Mouse (Mus musculus) large intestine, adult 2 months (tissue): Measurements from ENCODE around the gene Krt2. TPM values are rescaled to one million over a fixed set of nuclear protein-coding genes. Genes with fewer than 3 reads are reported as not detected.

Experiments used
- DNase-seq: peaks from one replicate; pipeline ENCODE4 v3.0.0-alpha.2; 2012; ENCODE audit warnings: low read depth, low spot score
- WGBS: fragments of 180-500 bp; shearing (Covaris S2); methylation state at CpG from one replicate; pipeline ENCODE4 v1.1.7; 2018; 5-methylcytosine and 5-hydroxymethylcytosine counted together
- polyA plus RNA-seq: library from polyadenylated mRNA; depleted of rRNA; stranded (reverse); fragments of >200 nt; gene quantifications from 2 replicates; pipeline ENCODE4 v1.2.3, GENCODE M21; 2012; rRNA removed

The Krt2 gene
- polyA plus RNA-seq, 1 experiment: not detected

DNA sequence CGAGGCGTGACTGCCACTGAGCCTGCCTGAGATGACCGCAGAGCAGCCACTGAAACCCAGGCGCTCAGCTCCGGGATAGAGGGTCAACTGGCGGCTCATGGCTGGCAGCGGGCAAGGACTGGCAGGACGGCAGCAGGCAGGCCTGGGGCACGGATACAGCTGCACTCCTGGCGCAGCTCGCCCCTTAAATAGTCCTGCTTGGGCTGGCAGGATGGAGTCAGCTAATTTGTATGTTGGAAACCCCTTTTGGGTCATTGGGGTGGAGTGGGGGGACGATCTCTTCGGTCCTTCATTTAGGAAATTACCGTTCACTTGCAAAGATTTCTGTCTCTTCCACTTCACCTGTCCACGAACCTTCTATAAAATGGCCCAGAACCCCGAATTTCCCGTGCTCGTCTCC, 31.6 kb downstream of the Krt2 start, which contains the start of gene Krt72:
TSS of gene Krt72 (minus strand) at position 101 of the 400 bp plus-strand sequence.
- no peak for DNase-seq
- WGBS: 88% methylated on average over 18 of the region's 18 CpGs

DNA sequence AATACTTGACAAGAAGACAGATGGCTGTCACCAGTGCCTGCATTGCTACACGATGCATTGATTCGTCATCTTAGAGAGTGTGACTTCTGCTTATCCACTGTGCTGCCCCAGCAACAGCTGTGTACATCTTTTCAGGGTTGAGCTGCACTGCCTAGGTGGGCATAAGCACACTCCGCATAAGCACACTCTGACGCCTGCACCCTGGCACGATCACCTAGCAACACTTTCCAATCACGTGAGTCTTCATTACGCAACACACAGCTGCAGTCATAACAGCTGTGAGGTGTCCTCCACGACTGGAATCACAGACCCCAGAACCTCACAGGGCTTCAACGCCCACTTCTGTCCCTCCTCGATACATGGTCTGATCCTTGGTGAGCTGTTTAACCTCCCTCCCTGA, 44.5 kb downstream of the Krt2 start:
- 25% methylated on average over 10 of the region's 10 CpGs for WGBS
- DNase-seq: no peak

DNA sequence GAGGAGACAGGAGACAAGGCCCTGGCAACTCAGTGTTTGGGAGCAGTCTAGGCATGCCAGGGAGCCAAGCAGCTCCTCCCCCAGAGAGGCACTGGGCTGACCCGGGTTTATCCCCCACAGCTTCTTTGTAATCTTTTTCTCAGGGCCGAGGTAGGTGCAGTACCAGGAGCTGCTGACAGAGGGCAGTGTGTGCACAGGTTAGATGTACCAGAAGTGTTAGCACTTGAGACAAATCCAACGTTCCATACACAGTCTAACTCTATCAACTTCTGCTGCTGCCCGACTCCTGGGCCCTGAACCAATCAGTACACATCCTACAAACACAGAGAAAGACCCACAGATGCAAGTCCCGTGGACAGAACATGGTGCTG, 45.3 kb downstream of the Krt2 start:
- peak; percentile 61 for DNase-seq
- 3% methylated on average over 5 of the region's 5 CpGs for WGBS

DNA sequence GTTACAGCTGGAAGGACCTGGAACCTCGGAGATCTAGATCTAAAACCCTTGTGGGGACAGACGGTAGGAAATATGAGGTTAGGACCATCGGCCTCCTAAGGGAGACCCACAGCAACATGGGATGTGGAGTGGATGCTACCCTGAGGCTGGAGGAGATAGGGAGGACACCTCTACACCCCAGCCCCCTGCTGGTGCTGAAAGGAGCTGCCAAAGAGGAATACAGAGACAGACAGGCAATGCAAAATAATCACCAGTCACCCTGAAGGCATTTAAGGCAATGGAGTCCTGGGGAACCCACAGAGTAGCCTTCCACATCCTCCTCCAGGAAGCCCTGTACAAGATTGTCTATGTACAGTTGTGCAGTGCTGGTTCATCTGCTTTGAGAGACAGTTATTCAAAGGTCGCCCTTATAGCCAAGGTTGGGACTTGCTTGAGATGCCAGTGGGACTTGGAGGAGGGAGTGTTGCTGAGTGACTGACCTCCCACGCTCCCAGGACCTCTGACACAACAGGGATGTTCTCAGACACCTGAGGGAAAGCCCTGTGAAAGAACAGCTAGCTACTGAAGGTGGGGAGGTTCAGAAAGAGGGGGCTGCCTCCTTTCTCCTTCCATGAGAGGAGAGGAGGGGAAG, 45.8 kb downstream of the Krt2 start:
- DNase-seq: no peak
- WGBS: 68% methylated on average over 5 of the region's 5 CpGs

DNA sequence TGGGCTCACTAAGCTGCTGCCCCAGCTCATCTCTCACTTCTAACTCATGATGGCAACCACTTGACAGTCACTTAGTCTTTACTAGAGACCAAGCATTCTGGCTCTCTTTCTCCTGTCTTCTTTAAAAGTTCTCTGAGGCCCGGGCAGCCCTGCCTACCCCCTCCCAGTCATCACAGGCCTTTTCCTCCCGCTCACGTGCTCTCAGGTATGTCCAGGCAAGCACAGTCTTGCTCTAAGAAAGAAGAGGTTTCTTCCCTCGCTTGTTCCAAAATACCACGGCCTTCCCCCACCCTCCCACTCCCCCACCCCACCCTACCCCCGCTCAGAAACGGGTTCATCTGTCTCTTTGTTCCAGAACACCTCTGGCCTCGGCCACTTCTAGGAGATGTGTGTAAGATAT, 47.7 kb downstream of the Krt2 start:
- whole genome bisulfite sequencing: 30% methylated on average over 8 of the region's 8 CpGs
- no peak for DNase-seq

Other genes with a start within 250 kb of the Krt2 start
- gene Krt75, start 244.3 kb downstream of the Krt2 start, polyA plus RNA-seq: not detected in 2 replicates
- gene Gm5414, start 190.0 kb downstream of the Krt2 start, polyA plus RNA-seq: not detected in 2 replicates
- gene Gm5478, start 170.8 kb downstream of the Krt2 start, polyA plus RNA-seq: not detected in 2 replicates
- not detected in 2 replicates for gene Krt6b, start 137.9 kb downstream of the Krt2 start, polyA plus RNA-seq
- 0.04 TPM in 1 of 2 replicates, not detected in the other for gene Krt6a, start 123.9 kb downstream of the Krt2 start, polyA plus RNA-seq
- 0.07 and 0.14 TPM in 2 replicates for gene Krt5, start 105.3 kb downstream of the Krt2 start, polyA plus RNA-seq
- gene Krt71, start 75.1 kb downstream of the Krt2 start, polyA plus RNA-seq: not detected in 2 replicates
- not detected in 2 replicates for gene Krt72, start 31.7 kb downstream of the Krt2 start, polyA plus RNA-seq
- not detected in 2 replicates for gene Krt73, start 15.8 kb downstream of the Krt2 start, polyA plus RNA-seq
- 0.04 and 0.17 TPM in 2 replicates for gene Krt1, start 32.6 kb upstream of the Krt2 start, polyA plus RNA-seq
- not detected in 2 replicates for gene Krt77, start 51.5 kb upstream of the Krt2 start, polyA plus RNA-seq
- 0.02 TPM in 1 of 2 replicates, not detected in the other for gene Krt76, start 74.8 kb upstream of the Krt2 start, polyA plus RNA-seq
- gene Krt4, start 106.6 kb upstream of the Krt2 start, polyA plus RNA-seq: 0.11 and 0.21 TPM in 2 replicates
- 0.21 and 0.43 TPM in 2 replicates for gene Krt79, start 122.2 kb upstream of the Krt2 start, polyA plus RNA-seq
- gene Krt78, start 136.1 kb upstream of the Krt2 start, polyA plus RNA-seq: 0.16 and 0.19 TPM in 2 replicates
- gene Krt8, start 186.3 kb upstream of the Krt2 start, polyA plus RNA-seq: 2,897 and 3,506 TPM in 2 replicates
- gene Krt18, start 210.0 kb upstream of the Krt2 start, polyA plus RNA-seq: 214 and 251 TPM in 2 replicates